ENCODE assay signal across 26 mouse cellular contexts in genomic region chr7:45179469-45179868, GRCm38 (mm10). TPM values are rescaled to one million over a fixed set of nuclear protein-coding genes. Genes with fewer than 3 reads are reported as not detected.
"Had no signal": no experiment of that assay in that cellular context is flagged by ENCODE, and none has a peak within 500 bp of the region (broad histone marks: within the 10 kb centered on the region; RNA-seq: fewer than 3 reads in every experiment).

Gfy (minus strand) TSS chr7:45179569.

- H3K4me2 ChIP-seq: neural tube, embryonic 12.5 days; neural tube, embryonic 13.5 days; neural tube, embryonic 15.5 days; stomach, embryonic 15.5 days had no signal

- H3K36me3 ChIP-seq: neural tube, embryonic 12.5 days; neural tube, embryonic 13.5 days; neural tube, embryonic 15.5 days; stomach, embryonic 15.5 days had no signal

- H3K4me3 ChIP-seq: neural tube, embryonic 12.5 days; neural tube, embryonic 13.5 days; stomach, embryonic 15.5 days had no signal

- H3K27ac ChIP-seq: neural tube, embryonic 12.5 days; neural tube, embryonic 13.5 days; neural tube, embryonic 15.5 days; stomach, embryonic 15.5 days; stomach, postnatal 0 days had no signal

- H3K9ac ChIP-seq: neural tube, embryonic 12.5 days; neural tube, embryonic 13.5 days; neural tube, embryonic 15.5 days; stomach, embryonic 15.5 days had no signal

- H3K9me3 ChIP-seq: neural tube, embryonic 13.5 days; neural tube, embryonic 15.5 days; stomach, embryonic 15.5 days had no signal

- DNase-seq: retina, postnatal 1 day; right cerebral cortex, adult 18-20 months; right cerebral cortex, postnatal 14 days; right cerebral cortex, postnatal 25 days; right cerebral cortex, postnatal 4 days; spleen, adult 18-20 months; thymus, adult 18-20 months; thymus, adult 2 months; thymus, postnatal 14 days; thymus, postnatal 25 days; thymus, postnatal 36 days; thymus, postnatal 4 days had no signal

RNA-seq across cellular contexts. Expression of gene Gfy, which starts in this region (rescaled TPM):
- total RNA-seq: neutrophil, adult 5-6 weeks had no signal
- polyA plus RNA-seq: neural tube, embryonic 11.5 days; neural tube, embryonic 12.5 days; neural tube, embryonic 13.5 days; neural tube, embryonic 14.5 days; neural tube, embryonic 15.5 days; small intestine, adult 2 months; spleen, adult 2 months; stomach, embryonic 14.5 days; stomach, embryonic 15.5 days; stomach, embryonic 16.5 days; stomach, postnatal 0 days; thymus, postnatal 0 days; urinary bladder, adult 2 months had no signal
